Comparison of ENCODE assay signal across 16 mouse cellular contexts in the genomic region with DNA sequence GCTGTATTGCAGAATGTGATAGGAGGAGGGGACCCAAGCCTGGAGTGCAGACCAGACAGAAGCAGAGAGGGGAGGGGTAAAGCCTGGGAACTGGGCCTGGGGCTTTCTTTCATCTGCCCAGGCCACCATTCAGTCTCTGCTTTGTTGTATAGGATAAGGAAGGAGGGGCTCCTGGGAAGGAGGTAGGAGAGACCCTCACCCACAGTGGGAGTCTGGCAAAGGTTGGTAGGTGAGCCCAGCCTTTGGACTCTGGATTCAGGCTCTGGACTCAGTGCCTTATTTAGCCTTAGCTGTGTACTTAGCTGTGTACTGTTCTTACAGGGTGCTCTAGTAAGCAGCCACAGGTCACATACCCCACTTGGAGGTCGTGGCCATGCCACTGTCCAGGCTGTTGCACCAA. TPM values are rescaled to one million over a fixed set of nuclear protein-coding genes. Genes with fewer than 3 reads are reported as not detected.
DNase-seq lines count a peak whose midpoint lies in the region; ATAC-seq lines count a peak whose summit lies in the region.
"Had no signal": no experiment of that assay in that cellular context is flagged by ENCODE, and none has a peak within 500 bp of the region (broad histone marks: within the 10 kb centered on the region; RNA-seq: fewer than 3 reads in every experiment).

No protein-coding gene starts in this region.

- H3K4me3 ChIP-seq in embryonic facial prominence, embryonic 14.5 days (ENCODE audit: low read depth, low read length): no peak overlapping the region
- H3K4me3 ChIP-seq in hindbrain, embryonic 13.5 days: no peak overlapping the region
- no peak overlapping the region for H3K4me3 ChIP-seq in midbrain, embryonic 12.5 days
- no peak overlapping the region for H3K4me3 ChIP-seq in heart, embryonic 11.5 days (ENCODE audit: low read depth, low read length)
- H3K4me3 ChIP-seq: left cerebral cortex, adult 2 months; limb, embryonic 15.5 days had no signal

- no peaks in the 10 kb centered on the region for H3K36me3 ChIP-seq in embryonic facial prominence, embryonic 14.5 days (ENCODE audit: control insufficient read depth, insufficient read depth, low read length)
- no peaks in the 10 kb centered on the region for H3K36me3 ChIP-seq in hindbrain, embryonic 13.5 days
- no peaks in the 10 kb centered on the region for H3K36me3 ChIP-seq in midbrain, embryonic 12.5 days
- H3K36me3 ChIP-seq in heart, embryonic 11.5 days (ENCODE audit: control insufficient read depth, insufficient read depth, low read length): no peaks in the 10 kb centered on the region
- H3K36me3 ChIP-seq: limb, embryonic 15.5 days had no signal

- 79% methylated on average over 1 of the region's 1 CpGs for WGBS in embryonic facial prominence, embryonic 14.5 days
- 50% methylated on average over 1 of the region's 1 CpGs for WGBS in hindbrain, embryonic 13.5 days
- WGBS in midbrain, embryonic 12.5 days: 43% methylated on average over 1 of the region's 1 CpGs
- 68% methylated on average over 1 of the region's 1 CpGs for WGBS in heart, embryonic 11.5 days (ENCODE audit: insufficient replicate concordance)

- ATAC-seq in embryonic facial prominence, embryonic 14.5 days (ENCODE audit: low read depth): 0 out of 2 replicates have a peak, but pooled peaks have one; percentile 24
- ATAC-seq in hindbrain, embryonic 13.5 days (ENCODE audit: low FRiP score): peak; percentile 76
- ATAC-seq in midbrain, embryonic 12.5 days (ENCODE audit: low FRiP score, low read depth): peak; percentile 79
- no peak for ATAC-seq in heart, embryonic 11.5 days (replicated peaks; ENCODE audit: insufficient number of reproducible peaks, low FRiP score, low TSS enrichment)
- ATAC-seq: Patski had no signal

- no peak overlapping the region for H3K4me2 ChIP-seq in embryonic facial prominence, embryonic 14.5 days (ENCODE audit: low read depth, low read length)
- H3K4me2 ChIP-seq in hindbrain, embryonic 13.5 days: no peak overlapping the region
- H3K4me2 ChIP-seq in midbrain, embryonic 12.5 days (replicated peaks): 0 out of 2 replicates have a peak overlapping the region, but pooled peaks have one; percentile 14
- H3K4me2 ChIP-seq in heart, embryonic 11.5 days: no peak overlapping the region
- H3K4me2 ChIP-seq: limb, embryonic 15.5 days had no signal

- DNase-seq in kidney, postnatal 14 days: peak; percentile 44
- DNase-seq in kidney, adult 18-20 months: no peak
- DNase-seq in embryonic facial prominence, embryonic 14.5 days (ENCODE audit: low spot score): no peak
- no peak for DNase-seq in layer of hippocampus, postnatal 25 days (ENCODE audit: extremely low spot score in 1 of 2, low spot score in 1 of 2)
- no peak for DNase-seq in gastrocnemius, postnatal 36 days
- DNase-seq: adrenal gland, postnatal 36 days; cerebellum, adult 2 months; gastrocnemius, postnatal 14 days; heart, postnatal 10 days; thymus, postnatal 25 days had no signal

- H3K27me3 ChIP-seq in embryonic facial prominence, embryonic 14.5 days (replicated peaks; ENCODE audit: control insufficient read depth, insufficient read depth, low read length): no peaks in the 10 kb centered on the region
- H3K27me3 ChIP-seq in hindbrain, embryonic 13.5 days: no peaks in the 10 kb centered on the region
- no peaks in the 10 kb centered on the region for H3K27me3 ChIP-seq in midbrain, embryonic 12.5 days
- H3K27me3 ChIP-seq in heart, embryonic 11.5 days (ENCODE audit: control insufficient read depth, insufficient read depth, low read length): no peaks in the 10 kb centered on the region
- H3K27me3 ChIP-seq: limb, embryonic 15.5 days; Patski had no signal

- H3K4me1 ChIP-seq in embryonic facial prominence, embryonic 14.5 days (ENCODE audit: control insufficient read depth, insufficient read depth, low read length): peaks cover 24% of the 10 kb centered on the region
- H3K4me1 ChIP-seq in hindbrain, embryonic 13.5 days (replicated peaks): peaks cover 51% of the 10 kb centered on the region
- H3K4me1 ChIP-seq in midbrain, embryonic 12.5 days: peaks cover 47% of the 10 kb centered on the region
- H3K4me1 ChIP-seq in heart, embryonic 11.5 days (ENCODE audit: control insufficient read depth, insufficient read depth, low read length): peaks cover 8% of the 10 kb centered on the region; the same call in 1 of the 2 replicates

- intact Hi-C loops in gastrocnemius, postnatal 36 days (cut with DNase I): loop anchor here (5.0 kb wide), 1 partner anchor 122 kb away; no protein-coding TSS in a partner anchor

- no peak overlapping the region for H3K9ac ChIP-seq in embryonic facial prominence, embryonic 14.5 days (ENCODE audit: low read depth, low read length)
- H3K9ac ChIP-seq in hindbrain, embryonic 13.5 days: no peak overlapping the region
- H3K9ac ChIP-seq in midbrain, embryonic 12.5 days (replicated peaks): 0 out of 2 replicates have a peak overlapping the region, but pooled peaks have one; percentile 20
- no peak overlapping the region for H3K9ac ChIP-seq in heart, embryonic 11.5 days (ENCODE audit: low read depth, low read length)
- H3K9ac ChIP-seq: limb, embryonic 15.5 days had no signal

- H3K27ac ChIP-seq in embryonic facial prominence, embryonic 14.5 days (replicated peaks; ENCODE audit: low read depth, low read length): no peak overlapping the region; the same call in 1 of the 2 replicates
- H3K27ac ChIP-seq in hindbrain, embryonic 13.5 days: peak overlapping the region; percentile 64
- peak overlapping the region; percentile 54 for H3K27ac ChIP-seq in midbrain, embryonic 12.5 days (replicated peaks)
- no peak overlapping the region for H3K27ac ChIP-seq in heart, embryonic 11.5 days (ENCODE audit: low read depth, low read length)
- H3K27ac ChIP-seq: left cerebral cortex, adult 2 months; limb, embryonic 15.5 days had no signal

- no peaks in the 10 kb centered on the region for H3K9me3 ChIP-seq in embryonic facial prominence, embryonic 14.5 days (ENCODE audit: control insufficient read depth, low read length)
- no peaks in the 10 kb centered on the region for H3K9me3 ChIP-seq in hindbrain, embryonic 13.5 days
- no peaks in the 10 kb centered on the region for H3K9me3 ChIP-seq in midbrain, embryonic 12.5 days
- no peaks in the 10 kb centered on the region for H3K9me3 ChIP-seq in heart, embryonic 11.5 days (replicated peaks; ENCODE audit: control insufficient read depth, low read length)
- H3K9me3 ChIP-seq: limb, embryonic 15.5 days had no signal

RNA-seq across cellular contexts. Expression of gene Hpcal1, which starts 8.8 kb away (rescaled TPM):
- 57.1 and 57.7 TPM in 2 replicates for polyA plus RNA-seq in embryonic facial prominence, embryonic 14.5 days (2014; fragmentation: Nextera tagmentation; extraction: Ambion mirVana)
- polyA plus RNA-seq in hindbrain, embryonic 13.5 days (2015; fragmentation: Nextera tagmentation; extraction: Ambion mirVana): 77.6 and 79.9 TPM in 2 replicates
- polyA plus RNA-seq in midbrain, embryonic 12.5 days (2016; fragmentation: Nextera tagmentation; extraction: Ambion mirVana): 33.9 and 35.6 TPM in 2 replicates
- 22.1 and 22.9 TPM in 2 replicates for polyA plus RNA-seq in heart, embryonic 11.5 days (2014; fragmentation: Nextera tagmentation; extraction: Ambion mirVana)
- total RNA-seq in layer of hippocampus, postnatal 25 days (2021): 10 to 100 TPM; 54.9 to 65.3 TPM
- 1 to 10 TPM; 6.3 to 8.1 TPM for total RNA-seq in gastrocnemius, postnatal 36 days (2021)

Comparison
In these comparisons a context has a peak if more than half of its experiments do, and no peak if none do; other contexts are left out.
1. H3K27ac ChIP-seq: peak in hindbrain, embryonic 13.5 days (single experiment) and midbrain, embryonic 12.5 days (single experiment); none in embryonic facial prominence, embryonic 14.5 days (single experiment) and heart, embryonic 11.5 days (single experiment).